Mouse (Mus musculus): ENCODE results near the gene Macrod2.

- TF ChIP-seq FLI1 (IDR thresholded peaks at IDR 0.05; ENCODE audit: low read length): no peak
- no peak for TF ChIP-seq GATA1 (IDR thresholded peaks at IDR 0.05; ENCODE audit: borderline replicate concordance, low read length)
Measured at GRCm38 (mm10) chr2:141514976-141515375, 1119.9 kb downstream of the Macrod2 start.

Measured in megakaryocyte, embryonic 14.5 days (primary cell).